Mouse (Mus musculus) E14TG2a.4 (cell line): ENCODE results near the gene Zfp605.

Experiments used
- H3K27me3 ChIP-seq: 2 replicates; pipeline ENCODE4 v1.6.1; 2014; ENCODE audit warnings: low read length, control low read depth; ENCODE audit not compliant: insufficient read depth
- H3K36me3 ChIP-seq: 2 replicates; pipeline ENCODE4 v1.6.1; 2014; ENCODE audit warnings: low read length, control low read depth; ENCODE audit not compliant: insufficient read depth
- H3K4me1 ChIP-seq: replicated peaks from 2 replicates; pipeline ENCODE4 v1.6.1; 2014; ENCODE audit warnings: low read depth, low read length, control low read depth
- H3K4me3 ChIP-seq: replicated peaks from 2 replicates; pipeline ENCODE4 v1.5.1; 2014; ENCODE audit warnings: mild to moderate bottlenecking, low read length
- H3K9me3 ChIP-seq: 2 replicates; pipeline ENCODE4 v1.6.1; 2014; ENCODE audit warnings: low read length, control low read depth
- CTCF ChIP-seq: conservative IDR thresholded peaks from 2 replicates; pipeline ENCODE4 v1.5.1; 2014; ENCODE audit warnings: low read length
- NANOG ChIP-seq: IDR thresholded peaks from 2 replicates; pipeline ENCODE4 v1.6.1; 2014; ENCODE audit warnings: borderline replicate concordance, low read length, mixed read lengths
- POU5F1 ChIP-seq: IDR thresholded peaks from 2 replicates; pipeline ENCODE4 v1.6.1; 2014; ENCODE audit warnings: low read length, borderline replicate concordance

Zfp605 gene

DNA sequence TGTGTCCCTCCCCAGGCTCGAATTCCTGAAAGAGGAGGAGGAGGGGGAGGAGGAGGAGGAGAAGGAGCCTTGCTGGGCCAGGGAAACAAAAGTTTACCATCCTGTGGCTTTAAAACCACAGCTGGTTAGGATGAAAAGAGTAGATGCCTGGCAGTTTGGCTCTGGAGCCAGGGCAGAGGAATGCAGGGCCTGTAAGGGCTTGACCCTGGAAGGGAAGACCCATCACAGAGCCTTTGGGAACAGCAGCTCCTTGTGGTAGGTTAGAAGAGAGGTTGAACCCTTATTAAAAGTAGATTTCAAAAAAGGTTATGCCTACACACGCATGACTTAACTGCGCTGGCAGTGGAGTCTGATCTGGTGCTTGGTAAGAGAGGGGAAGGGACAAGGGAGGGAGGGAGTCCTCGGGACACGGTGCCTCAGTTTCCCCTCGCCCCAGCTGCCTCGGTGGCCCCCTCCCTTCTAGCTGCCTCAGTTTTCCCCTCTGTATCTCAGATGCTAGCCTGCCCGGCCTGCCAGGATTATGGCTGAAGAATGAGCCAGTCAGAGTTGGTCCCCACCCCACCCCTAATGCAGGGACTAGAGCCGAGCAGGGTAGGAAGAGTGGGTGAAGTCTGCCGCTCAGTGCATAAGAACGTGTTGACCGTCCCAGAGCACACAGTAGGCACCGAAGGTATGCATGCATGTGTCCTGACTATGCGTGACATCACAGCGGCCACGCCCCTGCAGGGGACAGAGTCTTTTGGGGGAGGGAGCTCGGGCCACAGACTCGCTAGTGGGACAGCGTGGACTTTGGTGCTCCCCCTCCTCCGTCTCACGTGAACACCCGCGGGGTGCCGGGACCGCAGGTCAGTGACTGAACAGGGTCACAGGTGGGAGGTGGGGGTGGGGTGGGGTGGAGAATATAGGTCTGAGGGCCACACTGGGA is 10.0 kb upstream of the Zfp605 start, which contains the start of gene Plcxd1:
Plcxd1 (plus strand) TSS at position 314 of the 925 bp plus-strand sequence.
- Histone ChIP-seq H3K27me3 (no peaks in the 10 kb centered on the region), H3K9me3 (no peaks in the 10 kb centered on the region), H3K4me3 (peak within 1 kb of the TSS; percentile 69), H3K4me1 (peaks cover 93% of the 10 kb centered on the region), H3K36me3 (peaks cover 30% of the 10 kb centered on the region)
- 0 out of 2 replicates have a peak, but pooled peaks have one; percentile 3 for TF ChIP-seq CTCF
- no peak for TF ChIP-seq POU5F1

DNA sequence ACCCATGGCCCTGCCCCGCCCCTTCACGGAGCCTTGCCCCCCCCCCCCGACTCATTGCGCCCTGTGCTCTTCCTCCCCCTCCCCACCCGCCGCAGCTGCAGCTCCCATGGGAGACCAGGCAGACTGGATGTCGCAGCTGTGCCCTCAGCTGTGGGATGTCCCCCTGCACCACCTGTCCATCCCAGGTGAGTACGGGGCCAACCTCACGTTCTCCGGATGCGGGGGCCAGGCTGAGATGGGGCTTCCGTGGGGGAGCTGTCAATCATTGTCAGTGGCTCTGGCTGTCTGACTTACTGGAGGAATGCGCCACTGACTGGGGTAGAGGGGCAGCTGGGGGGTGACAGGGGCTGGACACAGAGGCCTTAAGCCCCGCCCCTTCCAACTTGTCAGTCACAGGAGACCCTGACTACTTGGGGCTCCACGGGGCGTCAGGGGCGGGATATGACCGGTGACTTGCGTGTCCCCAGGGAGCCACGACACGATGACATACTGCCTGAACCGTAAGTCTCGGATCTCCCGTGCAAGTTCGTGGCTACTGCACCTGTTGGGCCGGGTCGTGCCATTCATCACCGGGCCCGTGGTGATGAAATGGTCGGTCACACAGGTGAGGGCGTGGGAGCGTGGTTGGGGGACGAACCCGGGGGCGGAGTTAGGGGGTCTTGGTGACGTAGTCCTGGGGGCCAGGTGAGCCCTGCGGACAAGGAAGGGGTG is 8.8 kb upstream of the Zfp605 start:
- no peaks in the 10 kb centered on the region for H3K27me3 ChIP-seq
- H3K36me3 ChIP-seq: peaks cover 42% of the 10 kb centered on the region
- no peaks in the 10 kb centered on the region for H3K9me3 ChIP-seq
- peak overlapping the region; percentile 69 for H3K4me3 ChIP-seq
- TF ChIP-seq NANOG (no peak), CTCF (no peak), POU5F1 (no peak)
- peaks cover 94% of the 10 kb centered on the region for H3K4me1 ChIP-seq

DNA sequence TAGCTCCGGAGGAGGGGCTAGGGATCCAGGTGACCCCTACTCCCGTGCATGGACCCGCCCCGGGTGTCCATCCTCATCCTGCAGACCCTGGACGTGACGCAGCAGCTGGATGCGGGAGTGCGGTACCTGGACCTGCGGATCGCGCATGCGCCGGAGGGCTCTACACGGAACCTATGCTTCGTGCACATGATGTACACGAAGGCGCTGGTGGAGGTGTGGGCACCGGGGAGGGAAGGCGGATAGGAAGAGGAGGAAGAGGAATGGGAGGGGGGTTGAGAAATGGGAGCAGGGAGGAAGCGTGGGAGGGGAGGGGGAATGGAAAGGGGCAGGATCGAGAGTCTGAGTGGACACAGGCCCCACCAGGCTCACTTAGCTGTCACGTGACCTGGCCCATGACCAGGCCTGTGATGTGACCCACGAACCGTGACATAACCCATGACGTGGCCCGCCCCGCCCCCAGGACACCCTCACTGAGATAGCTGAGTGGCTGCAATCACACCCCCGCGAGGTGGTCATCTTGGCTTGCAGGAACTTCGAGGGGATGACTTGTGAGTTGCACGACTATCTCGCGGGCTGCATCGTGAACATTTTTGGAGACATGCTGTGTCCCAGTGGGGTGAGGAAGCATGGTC is 8.1 kb upstream of the Zfp605 start:
- no peaks in the 10 kb centered on the region for H3K27me3 ChIP-seq
- H3K9me3 ChIP-seq: no peaks in the 10 kb centered on the region
- peak overlapping the region; percentile 69 for H3K4me3 ChIP-seq
- H3K36me3 ChIP-seq: peaks cover 49% of the 10 kb centered on the region
- H3K4me1 ChIP-seq: peaks cover 97% of the 10 kb centered on the region
- TF ChIP-seq NANOG (no peak), CTCF (no peak), POU5F1 (no peak)

DNA sequence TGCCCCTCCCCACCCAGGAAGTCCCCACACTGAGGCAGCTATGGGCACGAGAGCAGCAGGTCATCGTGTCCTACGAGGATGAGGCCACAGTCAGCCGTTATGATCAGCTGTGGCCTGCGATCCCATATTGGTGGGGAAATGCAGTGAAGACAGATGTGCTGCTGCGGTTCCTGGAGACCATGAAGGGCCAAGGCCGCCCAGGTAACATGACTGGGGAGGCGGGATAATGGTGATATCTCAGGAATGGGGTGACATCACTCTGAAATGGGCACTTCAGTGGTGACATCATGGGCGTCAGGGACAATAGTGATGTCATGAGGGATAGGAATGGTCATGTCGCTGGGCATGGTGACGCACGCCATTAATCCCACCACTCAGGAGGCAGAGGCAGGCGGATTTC is 7.5 kb upstream of the Zfp605 start:
- TF ChIP-seq NANOG (no peak), CTCF (no peak)
- no peaks in the 10 kb centered on the region for H3K9me3 ChIP-seq
- peak overlapping the region; percentile 69 for H3K4me3 ChIP-seq
- peaks cover 50% of the 10 kb centered on the region for H3K36me3 ChIP-seq
- H3K27me3 ChIP-seq: no peaks in the 10 kb centered on the region
- H3K4me1 ChIP-seq: peaks cover 91% of the 10 kb centered on the region

DNA sequence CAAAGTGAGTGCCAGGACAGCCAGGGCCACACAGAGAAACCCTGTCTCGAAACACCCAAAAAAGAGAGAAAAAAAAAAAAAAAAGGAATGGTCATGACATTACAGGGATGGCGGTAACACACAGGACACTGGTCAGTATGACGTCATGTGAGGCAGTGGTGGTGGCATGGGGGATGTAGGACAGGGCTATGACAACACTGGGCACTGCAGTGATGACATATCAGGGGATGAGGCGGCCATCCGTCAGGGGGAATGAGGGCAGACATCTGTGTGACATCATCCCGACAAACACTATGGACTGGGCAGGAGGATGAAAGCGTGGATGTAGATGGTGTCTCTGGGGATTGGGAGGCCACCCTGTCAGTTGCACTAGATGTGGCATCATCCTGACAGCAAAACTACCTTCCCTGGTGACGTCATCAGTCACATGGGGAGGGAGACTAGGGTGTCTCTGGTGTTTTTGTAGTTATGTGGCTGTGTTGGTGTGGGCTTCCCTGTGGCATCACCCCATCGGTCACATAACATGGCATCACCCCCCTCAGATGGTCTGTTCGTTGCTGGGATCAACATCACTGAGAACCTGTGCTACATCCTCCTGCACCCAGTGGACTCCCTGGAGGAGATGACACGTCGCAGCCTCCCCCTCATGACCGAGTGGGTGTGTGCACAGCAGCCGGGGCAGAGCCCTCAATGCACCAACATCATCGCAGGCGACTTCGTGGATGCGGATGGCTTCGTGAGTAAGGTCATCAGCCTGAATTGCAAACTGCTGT is 6.9 kb upstream of the Zfp605 start:
- Histone ChIP-seq H3K36me3 (peaks cover 50% of the 10 kb centered on the region), H3K4me3 (peak overlapping the region; percentile 94; the same call in 1 of the 2 replicates), H3K4me1 (peaks cover 85% of the 10 kb centered on the region), H3K27me3 (no peaks in the 10 kb centered on the region), H3K9me3 (no peaks in the 10 kb centered on the region)
- TF ChIP-seq NANOG: no peak
- no peak for TF ChIP-seq CTCF
- no peak for TF ChIP-seq POU5F1

DNA sequence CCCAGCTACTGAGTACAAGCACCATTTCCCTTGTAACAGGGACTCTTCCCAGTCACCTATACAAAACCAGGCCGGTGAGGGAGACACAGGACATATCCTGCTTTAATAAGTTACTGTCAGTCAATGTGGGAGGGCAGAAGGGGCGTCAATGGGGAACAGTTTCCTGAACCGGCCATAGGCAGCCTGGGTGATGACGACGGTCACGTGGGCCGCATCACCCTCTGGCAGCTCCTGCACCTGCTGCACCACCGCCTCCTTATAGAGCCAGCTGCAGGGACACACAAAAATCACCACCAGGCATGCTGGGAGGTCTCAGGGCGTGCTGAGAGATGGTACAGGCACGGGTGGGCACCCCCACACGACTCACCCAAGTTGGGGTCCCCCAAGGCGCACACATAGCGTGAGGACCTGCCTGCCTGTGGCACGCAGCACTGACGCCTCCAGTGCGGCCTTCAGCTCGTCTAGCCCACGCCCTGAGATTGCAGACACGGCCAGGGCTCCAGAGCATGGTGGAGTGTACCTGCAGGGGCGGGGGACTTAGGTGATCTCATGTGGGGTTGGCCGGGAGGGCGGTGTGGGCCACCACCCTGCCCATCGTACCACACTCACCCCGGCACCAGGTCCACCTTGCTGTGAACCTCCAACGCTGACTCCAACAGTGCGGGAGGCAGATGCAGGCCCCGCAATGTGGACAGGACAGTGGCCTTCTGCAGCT is 5.8 kb upstream of the Zfp605 start:
- peaks cover 83% of the 10 kb centered on the region for H3K4me1 ChIP-seq
- H3K27me3 ChIP-seq: no peaks in the 10 kb centered on the region
- H3K9me3 ChIP-seq: no peaks in the 10 kb centered on the region
- peak overlapping the region; percentile 94 for H3K4me3 ChIP-seq
- H3K36me3 ChIP-seq: peaks cover 50% of the 10 kb centered on the region
- no peak for TF ChIP-seq POU5F1

DNA sequence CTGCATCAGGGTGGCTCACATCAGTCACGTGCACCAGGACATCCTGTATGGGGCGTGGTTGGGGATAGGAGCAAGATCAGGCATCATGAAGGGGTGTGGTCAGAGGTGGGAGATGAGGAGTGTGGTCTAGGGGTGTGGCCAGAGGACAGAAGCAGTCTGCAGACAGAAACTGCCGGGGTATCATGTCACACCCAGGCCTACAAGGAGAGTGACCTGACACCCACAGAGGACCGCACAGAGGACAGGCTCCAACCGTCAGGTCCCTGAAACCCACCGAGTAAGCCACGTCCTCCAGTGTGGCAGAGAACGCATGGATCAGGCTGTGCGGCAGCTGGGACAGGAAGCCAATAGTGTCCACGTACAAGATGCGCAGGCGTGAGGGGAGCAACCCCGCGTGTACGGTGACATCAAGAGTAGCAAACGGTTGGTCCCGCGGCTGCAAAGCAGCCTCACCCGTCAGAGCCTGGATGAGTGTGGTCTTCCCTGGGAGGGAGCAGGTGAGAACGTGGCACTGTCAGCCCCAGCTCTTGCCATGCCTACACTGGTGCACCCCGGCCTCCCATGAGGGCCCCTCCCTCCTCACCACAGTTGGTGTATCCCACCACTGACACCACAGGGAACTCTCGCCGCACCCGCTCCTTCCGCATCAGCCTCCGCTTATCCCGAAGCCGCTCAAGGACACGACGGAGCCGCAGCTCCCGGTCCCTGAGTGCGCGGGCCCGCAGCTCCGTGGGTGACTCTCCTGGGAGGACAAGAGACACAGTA is 5.1 kb upstream of the Zfp605 start:
- no peaks in the 10 kb centered on the region for H3K27me3 ChIP-seq
- H3K4me3 ChIP-seq: peak overlapping the region; percentile 94
- H3K9me3 ChIP-seq: no peaks in the 10 kb centered on the region
- no peak for TF ChIP-seq CTCF
- TF ChIP-seq NANOG: no peak
- no peak for TF ChIP-seq POU5F1
- peaks cover 50% of the 10 kb centered on the region for H3K36me3 ChIP-seq
- peaks cover 80% of the 10 kb centered on the region for H3K4me1 ChIP-seq
